Mouse (Mus musculus): ENCODE data around the gene Actc1. TPM values are rescaled to one million over a fixed set of nuclear protein-coding genes. Genes with fewer than 3 reads are reported as not detected.

The Actc1 gene
- polyA plus RNA-seq, 1 experiment from 2014 or later: 188 TPM

- H3K27ac ChIP-seq (ENCODE audit: low read depth, low read length): no peak overlapping the region
- DNase-seq (ENCODE audit: low spot score): no peak
- no peaks in the 10 kb centered on the region for H3K36me3 ChIP-seq (ENCODE audit: control insufficient read depth, insufficient read depth, low read length)
- H3K4me3 ChIP-seq (ENCODE audit: low read depth, low read length): no peak overlapping the region
- H3K9me3 ChIP-seq (ENCODE audit: control insufficient read depth, low read length): no peaks in the 10 kb centered on the region
- H3K9ac ChIP-seq (ENCODE audit: low read length): no peak overlapping the region
- H3K4me1 ChIP-seq (ENCODE audit: control insufficient read depth, insufficient read depth, low read length): no peaks in the 10 kb centered on the region
- WGBS: 77% methylated on average over 9 of the region's 9 CpGs
- ATAC-seq (ENCODE audit: insufficient read depth, low FRiP score, low TSS enrichment): no peak
- H3K27me3 ChIP-seq (ENCODE audit: control insufficient read depth, insufficient read depth, low read length): no peaks in the 10 kb centered on the region
- H3K4me2 ChIP-seq (ENCODE audit: low read depth): no peak overlapping the region
These were observed 40.2 kb upstream of the Actc1 start for GRCm38 (mm10) chr2:114093577-114093976.

GRCm38 (mm10) chr2:114089862-114090261 lies 36.5 kb upstream of the Actc1 start:
- H3K36me3 ChIP-seq (ENCODE audit: control insufficient read depth, insufficient read depth, low read length): no peaks in the 10 kb centered on the region
- no peaks in the 10 kb centered on the region for H3K4me1 ChIP-seq (ENCODE audit: control insufficient read depth, insufficient read depth, low read length)
- H3K9me3 ChIP-seq (ENCODE audit: control insufficient read depth, low read length): no peaks in the 10 kb centered on the region
- no peak overlapping the region for H3K4me2 ChIP-seq (ENCODE audit: low read depth)
- ATAC-seq (ENCODE audit: insufficient read depth, low FRiP score, low TSS enrichment) (no peak), DNase-seq (ENCODE audit: low spot score) (no peak)
- H3K27ac ChIP-seq (ENCODE audit: low read depth, low read length): no peak overlapping the region
- H3K27me3 ChIP-seq (ENCODE audit: control insufficient read depth, insufficient read depth, low read length): no peaks in the 10 kb centered on the region
- 89% methylated on average over 3 of the region's 3 CpGs for WGBS
- H3K4me3 ChIP-seq (ENCODE audit: low read depth, low read length): no peak overlapping the region
- no peak overlapping the region for H3K9ac ChIP-seq (ENCODE audit: low read length)

GRCm38 (mm10) chr2:114087271-114087670 lies 33.9 kb upstream of the Actc1 start:
- Histone ChIP-seq H3K4me3 (ENCODE audit: low read depth, low read length) (no peak overlapping the region), H3K36me3 (ENCODE audit: control insufficient read depth, insufficient read depth, low read length) (no peaks in the 10 kb centered on the region), H3K9ac (ENCODE audit: low read length) (no peak overlapping the region), H3K27ac (ENCODE audit: low read depth, low read length) (no peak overlapping the region), H3K4me1 (ENCODE audit: control insufficient read depth, insufficient read depth, low read length) (no peaks in the 10 kb centered on the region), H3K9me3 (ENCODE audit: control insufficient read depth, low read length) (no peaks in the 10 kb centered on the region), H3K4me2 (ENCODE audit: low read depth) (no peak overlapping the region), H3K27me3 (ENCODE audit: control insufficient read depth, insufficient read depth, low read length) (no peaks in the 10 kb centered on the region)
- DNase-seq (ENCODE audit: low spot score): no peak
- no peak for ATAC-seq (ENCODE audit: insufficient read depth, low FRiP score, low TSS enrichment)
- 56% methylated on average over 1 of the region's 1 CpGs for WGBS

GRCm38 (mm10) chr2:114071876-114072275 lies 18.5 kb upstream of the Actc1 start:
- ATAC-seq (ENCODE audit: insufficient read depth, low FRiP score, low TSS enrichment) (no peak), DNase-seq (ENCODE audit: low spot score) (no peak)
- no peak overlapping the region for H3K4me3 ChIP-seq (ENCODE audit: low read depth, low read length)
- no peaks in the 10 kb centered on the region for H3K27me3 ChIP-seq (ENCODE audit: control insufficient read depth, insufficient read depth, low read length)
- no peak overlapping the region for H3K4me2 ChIP-seq (ENCODE audit: low read depth)
- H3K4me1 ChIP-seq (ENCODE audit: control insufficient read depth, insufficient read depth, low read length): no peaks in the 10 kb centered on the region
- 92% methylated on average over 2 of the region's 2 CpGs for WGBS
- H3K9ac ChIP-seq (ENCODE audit: low read length): no peak overlapping the region
- no peak overlapping the region for H3K27ac ChIP-seq (ENCODE audit: low read depth, low read length)
- no peaks in the 10 kb centered on the region for H3K36me3 ChIP-seq (ENCODE audit: control insufficient read depth, insufficient read depth, low read length)
- no peaks in the 10 kb centered on the region for H3K9me3 ChIP-seq (ENCODE audit: control insufficient read depth, low read length)

- Histone ChIP-seq H3K9me3 (ENCODE audit: control insufficient read depth, low read length) (no peaks in the 10 kb centered on the region), H3K4me3 (ENCODE audit: low read depth, low read length) (no peak overlapping the region), H3K27ac (ENCODE audit: low read depth, low read length) (no peak overlapping the region), H3K27me3 (ENCODE audit: control insufficient read depth, insufficient read depth, low read length) (no peaks in the 10 kb centered on the region), H3K4me2 (ENCODE audit: low read depth) (no peak overlapping the region), H3K4me1 (ENCODE audit: control insufficient read depth, insufficient read depth, low read length) (no peaks in the 10 kb centered on the region), H3K36me3 (ENCODE audit: control insufficient read depth, insufficient read depth, low read length) (no peaks in the 10 kb centered on the region), H3K9ac (ENCODE audit: low read length) (no peak overlapping the region)
- no peak for ATAC-seq (ENCODE audit: insufficient read depth, low FRiP score, low TSS enrichment)
- WGBS: 80% methylated on average over 3 of the region's 3 CpGs
- no peak for DNase-seq (ENCODE audit: low spot score)
These were observed 12.9 kb upstream of the Actc1 start for GRCm38 (mm10) chr2:114066226-114066625.

- Histone ChIP-seq H3K9ac (ENCODE audit: low read length) (no peak overlapping the region), H3K27me3 (ENCODE audit: control insufficient read depth, insufficient read depth, low read length) (no peaks in the 10 kb centered on the region), H3K27ac (ENCODE audit: low read depth, low read length) (no peak overlapping the region), H3K4me2 (ENCODE audit: low read depth) (no peak overlapping the region), H3K36me3 (ENCODE audit: control insufficient read depth, insufficient read depth, low read length) (no peaks in the 10 kb centered on the region), H3K4me1 (ENCODE audit: control insufficient read depth, insufficient read depth, low read length) (no peaks in the 10 kb centered on the region), H3K4me3 (ENCODE audit: low read depth, low read length) (no peak overlapping the region), H3K9me3 (ENCODE audit: control insufficient read depth, low read length) (no peaks in the 10 kb centered on the region)
- 64% methylated on average over 2 of the region's 2 CpGs for WGBS
- DNase-seq (ENCODE audit: low spot score) (no peak), ATAC-seq (ENCODE audit: insufficient read depth, low FRiP score, low TSS enrichment) (no peak)
These were observed 10.7 kb upstream of the Actc1 start for GRCm38 (mm10) chr2:114064004-114064403.

- no peak overlapping the region for H3K4me2 ChIP-seq (ENCODE audit: low read depth)
- no peak overlapping the region for H3K4me3 ChIP-seq (ENCODE audit: low read depth, low read length)
- H3K4me1 ChIP-seq (ENCODE audit: control insufficient read depth, insufficient read depth, low read length): no peaks in the 10 kb centered on the region
- DNase-seq (ENCODE audit: low spot score) (no peak), ATAC-seq (ENCODE audit: insufficient read depth, low FRiP score, low TSS enrichment) (no peak)
- H3K27me3 ChIP-seq (ENCODE audit: control insufficient read depth, insufficient read depth, low read length): no peaks in the 10 kb centered on the region
- H3K9me3 ChIP-seq (ENCODE audit: control insufficient read depth, low read length): no peaks in the 10 kb centered on the region
- no peaks in the 10 kb centered on the region for H3K36me3 ChIP-seq (ENCODE audit: control insufficient read depth, insufficient read depth, low read length)
- H3K27ac ChIP-seq (ENCODE audit: low read depth, low read length): no peak overlapping the region
- no peak overlapping the region for H3K9ac ChIP-seq (ENCODE audit: low read length)
- 44% methylated on average over 6 of the region's 6 CpGs for WGBS
These were observed 6.8 kb upstream of the Actc1 start for GRCm38 (mm10) chr2:114060071-114060591.

- ATAC-seq (ENCODE audit: insufficient read depth, low FRiP score, low TSS enrichment) (no peak), DNase-seq (ENCODE audit: low spot score) (no peak)
- WGBS: 70% methylated on average over 1 of the region's 1 CpGs
- H3K9ac ChIP-seq (ENCODE audit: low read length): no peak overlapping the region
- no peaks in the 10 kb centered on the region for H3K36me3 ChIP-seq (ENCODE audit: control insufficient read depth, insufficient read depth, low read length)
- H3K27ac ChIP-seq (ENCODE audit: low read depth, low read length): no peak overlapping the region
- H3K4me1 ChIP-seq (ENCODE audit: control insufficient read depth, insufficient read depth, low read length): no peaks in the 10 kb centered on the region
- no peak overlapping the region for H3K4me2 ChIP-seq (ENCODE audit: low read depth)
- H3K4me3 ChIP-seq (ENCODE audit: low read depth, low read length): no peak overlapping the region
- no peaks in the 10 kb centered on the region for H3K9me3 ChIP-seq (ENCODE audit: control insufficient read depth, low read length)
- H3K27me3 ChIP-seq (ENCODE audit: control insufficient read depth, insufficient read depth, low read length): no peaks in the 10 kb centered on the region
These were observed 6.3 kb upstream of the Actc1 start for GRCm38 (mm10) chr2:114059608-114060007.

GRCm38 (mm10) chr2:114058226-114058796 lies 5.0 kb upstream of the Actc1 start:
- no peak for DNase-seq (ENCODE audit: low spot score)
- Histone ChIP-seq H3K36me3 (ENCODE audit: control insufficient read depth, insufficient read depth, low read length) (no peaks in the 10 kb centered on the region), H3K4me2 (ENCODE audit: low read depth) (no peak overlapping the region), H3K27me3 (ENCODE audit: control insufficient read depth, insufficient read depth, low read length) (no peaks in the 10 kb centered on the region), H3K27ac (ENCODE audit: low read depth, low read length) (no peak overlapping the region), H3K9ac (ENCODE audit: low read length) (no peak overlapping the region), H3K9me3 (ENCODE audit: control insufficient read depth, low read length) (no peaks in the 10 kb centered on the region), H3K4me1 (ENCODE audit: control insufficient read depth, insufficient read depth, low read length) (no peaks in the 10 kb centered on the region), H3K4me3 (ENCODE audit: low read depth, low read length) (no peak overlapping the region)
- WGBS: 93% methylated on average over 10 of the region's 10 CpGs
- ATAC-seq (ENCODE audit: insufficient read depth, low FRiP score, low TSS enrichment): no peak

Data from neural tube, embryonic 11.5 days (tissue).